In the genomic region with DNA sequence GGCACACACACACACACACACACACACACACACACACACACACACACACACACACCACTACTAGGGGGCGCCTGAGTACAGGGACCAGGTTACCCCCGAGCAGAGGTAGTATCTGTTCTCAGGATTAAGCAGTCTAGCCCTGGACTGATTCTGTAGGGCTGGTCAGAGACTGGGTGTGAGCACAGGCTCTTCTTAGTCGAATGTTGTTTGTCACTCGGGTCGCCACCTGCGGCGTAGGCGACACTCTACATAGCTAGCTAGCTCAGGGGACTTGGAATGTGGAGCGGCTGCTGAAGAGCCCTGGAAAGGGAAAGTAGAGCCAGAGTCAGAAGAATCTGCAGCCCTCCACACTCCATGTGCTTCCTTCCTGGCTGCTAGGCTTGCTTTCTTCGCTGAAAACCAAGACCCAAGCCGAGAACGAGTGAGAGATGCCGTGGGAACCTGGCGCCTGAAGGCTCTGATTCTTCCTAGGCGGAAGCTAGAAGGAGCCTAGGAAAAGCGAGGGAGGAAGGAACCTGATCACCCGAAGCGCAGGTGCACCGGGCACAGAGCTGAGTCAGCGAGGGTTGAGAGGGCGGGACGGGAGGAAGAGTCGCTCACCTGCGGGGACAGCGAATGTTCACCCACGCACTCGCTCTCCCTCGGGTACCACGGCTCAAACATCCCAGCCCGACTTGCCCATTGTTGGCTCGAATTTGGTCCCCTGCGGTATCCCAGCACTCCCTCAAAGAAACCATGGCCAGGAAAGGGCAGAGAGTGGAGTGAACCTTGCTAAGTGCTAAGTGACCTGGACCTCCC, we compare ENCODE assay signal across 9 mouse cellular contexts. TPM values are rescaled to one million over a fixed set of nuclear protein-coding genes. Genes with fewer than 3 reads are reported as not detected.
DNase-seq lines count a peak whose midpoint lies in the region; ATAC-seq and TF ChIP-seq lines count a peak whose summit lies in the region.
"Had no signal": no experiment of that assay in that cellular context is flagged by ENCODE, and none has a peak within 500 bp of the region (broad histone marks: within the 10 kb centered on the region; RNA-seq: fewer than 3 reads in every experiment).

No protein-coding gene starts in this region.

- peak; percentile 24 for TF ChIP-seq CTCF in intestine, postnatal 0 days (IDR thresholded peaks at IDR 0.05; ENCODE audit: low read depth)

- H3K9me3 ChIP-seq in heart, embryonic 14.5 days (ENCODE audit: control insufficient read depth, low read length): no peaks in the 10 kb centered on the region
- H3K9me3 ChIP-seq in embryonic facial prominence, embryonic 11.5 days (replicated peaks; ENCODE audit: control insufficient read depth, low read length): no peaks in the 10 kb centered on the region
- H3K9me3 ChIP-seq in intestine, postnatal 0 days (ENCODE audit: control insufficient read depth): no peaks in the 10 kb centered on the region
- H3K9me3 ChIP-seq in midbrain, embryonic 14.5 days (ENCODE audit: control insufficient read depth, low read length): no peaks in the 10 kb centered on the region

- H3K27ac ChIP-seq in heart, embryonic 14.5 days (replicated peaks in 1 of 2; ENCODE audit: control insufficient read depth in 1 of 2, insufficient read depth in 1 of 2, low read depth in 2 of 2, low read length in 2 of 2): no peak overlapping the region
- H3K27ac ChIP-seq in embryonic facial prominence, embryonic 11.5 days (replicated peaks; ENCODE audit: low read depth, low read length): no peak overlapping the region
- peak overlapping the region; percentile 54; the same call in 1 of the 2 replicates for H3K27ac ChIP-seq in intestine, postnatal 0 days (ENCODE audit: low read depth, low read length)
- no peak overlapping the region for H3K27ac ChIP-seq in midbrain, embryonic 14.5 days (replicated peaks; ENCODE audit: low read depth, low read length)

- H3K4me3 ChIP-seq in heart, embryonic 14.5 days (ENCODE audit: control insufficient read depth in 1 of 2, insufficient read depth in 1 of 2, low read depth in 1 of 2, low read length in 2 of 2): peak overlapping the region; percentile 54 to 57
- peak overlapping the region; percentile 60 for H3K4me3 ChIP-seq in embryonic facial prominence, embryonic 11.5 days (ENCODE audit: low read depth, low read length)
- peak overlapping the region; percentile 66 for H3K4me3 ChIP-seq in intestine, postnatal 0 days (ENCODE audit: low read depth, low read length)
- peak overlapping the region; percentile 59 for H3K4me3 ChIP-seq in midbrain, embryonic 14.5 days (replicated peaks; ENCODE audit: low read depth, low read length)

- no peak for DNase-seq in heart, postnatal 4 days
- DNase-seq in R1 (ENCODE audit: low read depth, low spot score): peak; percentile 49
- peak; percentile 32 for DNase-seq in embryonic facial prominence, embryonic 11.5 days (ENCODE audit: low spot score)
- peak; percentile 57 for DNase-seq in midbrain, embryonic 14.5 days
- DNase-seq in adipocyte (ENCODE audit: low spot score): no peak
- DNase-seq in adrenal gland, adult 18-20 months (ENCODE audit: low spot score in 2 of 2): no peak

- H3K4me2 ChIP-seq in heart, embryonic 14.5 days (ENCODE audit: low read length): peak overlapping the region; percentile 84
- H3K4me2 ChIP-seq in embryonic facial prominence, embryonic 11.5 days (ENCODE audit: low read depth, low read length): peak overlapping the region; percentile 96
- peak overlapping the region; percentile 74 for H3K4me2 ChIP-seq in intestine, postnatal 0 days (replicated peaks; ENCODE audit: low read depth)
- H3K4me2 ChIP-seq in midbrain, embryonic 14.5 days (ENCODE audit: low read length): peak overlapping the region; percentile 99

- 2% methylated on average over 32 of the region's 32 CpGs for WGBS in heart, embryonic 14.5 days
- WGBS in embryonic facial prominence, embryonic 11.5 days: under 1% methylated on average over 32 of the region's 32 CpGs
- WGBS in intestine, postnatal 0 days: 1% methylated on average over 32 of the region's 32 CpGs
- 1% methylated on average over 32 of the region's 32 CpGs for WGBS in midbrain, embryonic 14.5 days

- no peaks in the 10 kb centered on the region for H3K36me3 ChIP-seq in heart, embryonic 14.5 days (ENCODE audit: control insufficient read depth, insufficient read depth, low read length)
- H3K36me3 ChIP-seq in embryonic facial prominence, embryonic 11.5 days (replicated peaks; ENCODE audit: control insufficient read depth, insufficient read depth, low read depth, low read length): no peaks in the 10 kb centered on the region
- H3K36me3 ChIP-seq in intestine, postnatal 0 days (ENCODE audit: control insufficient read depth, insufficient read depth): no peaks in the 10 kb centered on the region
- H3K36me3 ChIP-seq in midbrain, embryonic 14.5 days (ENCODE audit: control insufficient read depth, insufficient read depth, low read length): no peaks in the 10 kb centered on the region

- peaks cover 44% of the 10 kb centered on the region for H3K27me3 ChIP-seq in heart, embryonic 14.5 days (ENCODE audit: control insufficient read depth, insufficient read depth, low read length)
- peaks cover 26% of the 10 kb centered on the region for H3K27me3 ChIP-seq in embryonic facial prominence, embryonic 11.5 days (ENCODE audit: control insufficient read depth, insufficient read depth, low read length)
- peaks cover 37% of the 10 kb centered on the region for H3K27me3 ChIP-seq in intestine, postnatal 0 days (replicated peaks; ENCODE audit: control insufficient read depth, insufficient read depth, low read length)
- H3K27me3 ChIP-seq in midbrain, embryonic 14.5 days (ENCODE audit: control insufficient read depth, insufficient read depth, low read length): peaks cover 22% of the 10 kb centered on the region; the same call in 1 of the 2 replicates

- H3K9ac ChIP-seq in heart, embryonic 14.5 days (ENCODE audit: low read length): peak overlapping the region; percentile 72; the same call in 1 of the 2 replicates
- H3K9ac ChIP-seq in embryonic facial prominence, embryonic 11.5 days (replicated peaks; ENCODE audit: low read length): no peak overlapping the region; the same call in 1 of the 2 replicates
- peak overlapping the region; percentile 81 for H3K9ac ChIP-seq in intestine, postnatal 0 days (ENCODE audit: low read depth, low read length)
- peak overlapping the region; percentile 72; the same call in 1 of the 2 replicates for H3K9ac ChIP-seq in midbrain, embryonic 14.5 days (replicated peaks; ENCODE audit: low read length)

- no peak for ATAC-seq in heart, embryonic 14.5 days (ENCODE audit: insufficient number of reproducible peaks, insufficient read depth, low FRiP score, low read depth)
- ATAC-seq in embryonic facial prominence, embryonic 11.5 days (replicated peaks; ENCODE audit: insufficient number of reproducible peaks, low FRiP score, low TSS enrichment, low read depth): no peak
- no peak for ATAC-seq in intestine, postnatal 0 days
- ATAC-seq in midbrain, embryonic 14.5 days (ENCODE audit: low FRiP score, low TSS enrichment): no peak

- peaks cover 7 to 13% of the 10 kb centered on the region in 2 experiments for H3K4me1 ChIP-seq in heart, embryonic 14.5 days (ENCODE audit: control insufficient read depth in 2 of 2, insufficient read depth in 2 of 2, low read length in 2 of 2)
- no peaks in the 10 kb centered on the region; the same call in 1 of the 2 replicates for H3K4me1 ChIP-seq in embryonic facial prominence, embryonic 11.5 days (ENCODE audit: control insufficient read depth, insufficient read depth, low read length)
- H3K4me1 ChIP-seq in intestine, postnatal 0 days (replicated peaks; ENCODE audit: control insufficient read depth, insufficient read depth, low read length): no peaks in the 10 kb centered on the region
- H3K4me1 ChIP-seq in midbrain, embryonic 14.5 days (ENCODE audit: control insufficient read depth, insufficient read depth, low read length): peaks cover 12% of the 10 kb centered on the region

RNA-seq across cellular contexts. Expression of a gene that starts 2.0 kb away (rescaled TPM):
- polyA plus RNA-seq in heart, embryonic 14.5 days (2014; fragmentation: Nextera tagmentation; extraction: Ambion mirVana): 8.3 and 9.9 TPM in 2 replicates
- total RNA-seq in heart, postnatal 4 days (2021): 10 to 100 TPM; 24.2 to 26.7 TPM
- 3.9 and 4.6 TPM in 2 replicates for polyA plus RNA-seq in embryonic facial prominence, embryonic 11.5 days (2014; fragmentation: Nextera tagmentation; extraction: Ambion mirVana)
- 33.7 and 35.4 TPM in 2 replicates for polyA plus RNA-seq in intestine, postnatal 0 days (2015; fragmentation: Nextera tagmentation; extraction: Ambion mirVana)
- 6.2 TPM in 2 replicates for polyA plus RNA-seq in midbrain, embryonic 14.5 days (2014; fragmentation: Nextera tagmentation; extraction: Ambion mirVana)
- 10 to 100 TPM; 68.0 to 79.5 TPM for total RNA-seq in adrenal gland, adult 18-20 months (2021)

RNA-seq across cellular contexts. Expression of a gene that starts 41.2 kb away (rescaled TPM):
- not detected in 2 replicates for polyA plus RNA-seq in heart, embryonic 14.5 days (2014; fragmentation: Nextera tagmentation; extraction: Ambion mirVana)
- total RNA-seq in heart, postnatal 4 days (2021): 1 to 10 TPM in 1 of 2 experiments, not detected in 1; 1.8 TPM
- not detected in 2 replicates for polyA plus RNA-seq in embryonic facial prominence, embryonic 11.5 days (2014; fragmentation: Nextera tagmentation; extraction: Ambion mirVana)
- polyA plus RNA-seq in intestine, postnatal 0 days (2015; fragmentation: Nextera tagmentation; extraction: Ambion mirVana): not detected in 2 replicates
- polyA plus RNA-seq in midbrain, embryonic 14.5 days (2014; fragmentation: Nextera tagmentation; extraction: Ambion mirVana): not detected in 2 replicates
- not detected for total RNA-seq in adrenal gland, adult 18-20 months (2021)
- total RNA-seq: layer of hippocampus, postnatal 14 days had no signal

RNA-seq across cellular contexts. Expression of a gene that starts 55.6 kb away (rescaled TPM):
- 68.8 and 76.2 TPM in 2 replicates for polyA plus RNA-seq in heart, embryonic 14.5 days (2014; fragmentation: Nextera tagmentation; extraction: Ambion mirVana)
- 10 to 100 TPM; 72.4 to 82.2 TPM for total RNA-seq in heart, postnatal 4 days (2021)
- 50.2 and 53.5 TPM in 2 replicates for polyA plus RNA-seq in embryonic facial prominence, embryonic 11.5 days (2014; fragmentation: Nextera tagmentation; extraction: Ambion mirVana)
- 58.8 and 63.2 TPM in 2 replicates for polyA plus RNA-seq in intestine, postnatal 0 days (2015; fragmentation: Nextera tagmentation; extraction: Ambion mirVana)
- 45.7 and 53.7 TPM in 2 replicates for polyA plus RNA-seq in midbrain, embryonic 14.5 days (2014; fragmentation: Nextera tagmentation; extraction: Ambion mirVana)
- 10 to 100 TPM; 43.4 to 58.2 TPM for total RNA-seq in adrenal gland, adult 18-20 months (2021)

Comparison
In these comparisons a context has a peak if more than half of its experiments do, and no peak if none do; other contexts are left out.
1. DNase-seq: peak in R1 (single experiment), embryonic facial prominence, embryonic 11.5 days (single experiment) and midbrain, embryonic 14.5 days (single experiment); none in heart, postnatal 4 days (single experiment), adipocyte (single experiment) and adrenal gland, adult 18-20 months (0 of 2).
2. Peak in every context shown above with its lines, with median percentiles within 50 percentile points of each other: H3K4me2 ChIP-seq and H3K4me3 ChIP-seq.